Mouse (Mus musculus): ENCODE measurements around the gene Apob. TPM values are rescaled to one million over a fixed set of nuclear protein-coding genes. Genes with fewer than 3 reads are reported as not detected.

Apob gene
- polyA plus RNA-seq (2012; rRNA removed) = 0.18 and 0.21 TPM in 2 replicates

DNA sequence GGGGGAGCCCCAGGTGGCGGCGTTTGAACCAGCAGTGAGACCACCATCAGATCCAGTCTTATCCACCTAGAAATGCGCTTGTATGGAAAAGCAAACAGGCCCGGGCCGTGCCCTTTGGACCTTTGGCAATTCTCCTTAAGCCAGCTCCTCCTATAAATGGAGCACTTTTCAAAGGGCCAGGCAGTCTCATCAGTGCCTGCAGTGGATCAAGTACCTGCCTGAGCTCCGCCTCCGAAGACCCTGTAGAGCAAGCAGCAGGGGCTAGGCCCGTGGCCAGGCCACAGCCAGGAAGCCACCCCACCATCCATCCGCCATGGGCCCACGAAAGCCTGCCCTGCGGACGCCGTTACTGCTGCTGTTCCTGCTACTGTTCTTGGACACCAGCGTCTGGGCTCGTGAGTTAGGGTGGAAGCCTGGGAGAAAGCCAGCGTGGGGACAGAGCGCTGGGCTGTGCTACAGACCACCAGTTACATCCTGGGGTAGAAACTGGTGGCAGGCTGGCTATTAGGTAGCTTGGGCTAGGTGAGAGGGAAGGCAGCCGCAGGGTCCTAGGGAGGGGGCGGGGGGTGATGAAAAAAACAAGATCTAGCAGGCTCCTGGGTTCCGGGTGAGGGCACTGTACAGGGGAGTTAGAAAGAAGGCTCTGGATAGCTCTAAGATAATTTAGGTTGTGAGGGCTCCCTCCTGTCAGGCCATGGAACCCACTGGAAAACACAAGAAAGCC lies at the start of gene Apob:
Gene Apob, plus strand, starts transcription at position 183 of the 724 bp plus-strand sequence.

Other genes with a start within 250 kb of the Apob start
- gene Ldah, start 230.5 kb downstream of the Apob start, polyA plus RNA-seq (2012; rRNA removed) = 16.1 and 16.9 TPM in 2 replicates

Measured in ovary, adult 2 months (tissue).